Mouse (Mus musculus): ENCODE results near the gene Golph3l. TPM values are rescaled to one million over a fixed set of nuclear protein-coding genes. Genes with fewer than 3 reads are reported as not detected.

Golph3l gene
- polyA plus RNA-seq, 1 experiment from 2014 or later = 41.8 TPM

- 86% methylated on average over 3 of the region's 3 CpGs for WGBS
- no peaks in the 10 kb centered on the region for H3K36me3 ChIP-seq (ENCODE audit: control insufficient read depth, insufficient read depth, low read length)
- H3K4me2 ChIP-seq = no peak overlapping the region
- H3K4me3 ChIP-seq (ENCODE audit: low read depth, low read length) = no peak overlapping the region
- DNase-seq (ENCODE audit: low spot score, missing footprints) = no peak
- no peak overlapping the region for H3K9ac ChIP-seq (ENCODE audit: low read length)
- H3K27me3 ChIP-seq (ENCODE audit: control insufficient read depth, insufficient read depth, low read length) = no peaks in the 10 kb centered on the region
- H3K27ac ChIP-seq (ENCODE audit: low read depth, low read length) = no peak overlapping the region
- ATAC-seq (ENCODE audit: low FRiP score) = no peak
- H3K9me3 ChIP-seq (ENCODE audit: control insufficient read depth, low read length) = no peaks in the 10 kb centered on the region
- no peaks in the 10 kb centered on the region for H3K4me1 ChIP-seq (ENCODE audit: control insufficient read depth, insufficient read depth, low read length)
These were observed 28.0 kb upstream of the Golph3l start for GRCm38 (mm10) chr3:95560738-95561137.

- ATAC-seq (ENCODE audit: low FRiP score) (no peak), DNase-seq (ENCODE audit: low spot score, missing footprints) (no peak)
- no peaks in the 10 kb centered on the region for H3K27me3 ChIP-seq (ENCODE audit: control insufficient read depth, insufficient read depth, low read length)
- no peaks in the 10 kb centered on the region for H3K9me3 ChIP-seq (ENCODE audit: control insufficient read depth, low read length)
- H3K9ac ChIP-seq (ENCODE audit: low read length) = no peak overlapping the region
- no peaks in the 10 kb centered on the region for H3K36me3 ChIP-seq (ENCODE audit: control insufficient read depth, insufficient read depth, low read length)
- no peaks in the 10 kb centered on the region for H3K4me1 ChIP-seq (ENCODE audit: control insufficient read depth, insufficient read depth, low read length)
- H3K4me3 ChIP-seq (ENCODE audit: low read depth, low read length) = no peak overlapping the region
- no peak overlapping the region for H3K27ac ChIP-seq (ENCODE audit: low read depth, low read length)
- no peak overlapping the region for H3K4me2 ChIP-seq
- 79% methylated on average over 2 of the region's 2 CpGs for WGBS
These were observed 26.9 kb upstream of the Golph3l start for GRCm38 (mm10) chr3:95561826-95562225.

GRCm38 (mm10) chr3:95569585-95569984 is 19.1 kb upstream of the Golph3l start:
- 96% methylated on average over 3 of the region's 3 CpGs for WGBS
- DNase-seq (ENCODE audit: low spot score, missing footprints) (no peak), ATAC-seq (ENCODE audit: low FRiP score) (no peak)
- no peaks in the 10 kb centered on the region for H3K27me3 ChIP-seq (ENCODE audit: control insufficient read depth, insufficient read depth, low read length)
- H3K4me2 ChIP-seq = no peak overlapping the region
- H3K27ac ChIP-seq (ENCODE audit: low read depth, low read length) = no peak overlapping the region
- no peaks in the 10 kb centered on the region for H3K9me3 ChIP-seq (ENCODE audit: control insufficient read depth, low read length)
- no peaks in the 10 kb centered on the region for H3K36me3 ChIP-seq (ENCODE audit: control insufficient read depth, insufficient read depth, low read length)
- no peaks in the 10 kb centered on the region for H3K4me1 ChIP-seq (ENCODE audit: control insufficient read depth, insufficient read depth, low read length)
- H3K4me3 ChIP-seq (ENCODE audit: low read depth, low read length) = no peak overlapping the region
- no peak overlapping the region for H3K9ac ChIP-seq (ENCODE audit: low read length)

- Histone ChIP-seq H3K9ac (ENCODE audit: low read length) (peak overlapping the region; percentile 24; the same call in 1 of the 2 replicates), H3K4me3 (ENCODE audit: low read depth, low read length) (peak overlapping the region; percentile 75)
These were observed 755 bp upstream of the Golph3l start for GRCm38 (mm10) chr3:95587754-95588603.

GRCm38 (mm10) chr3:95598734-95599133 is 10.0 kb downstream of the Golph3l start:
- no peak overlapping the region for H3K4me3 ChIP-seq (ENCODE audit: low read depth, low read length)
- ATAC-seq (ENCODE audit: low FRiP score) (no peak), DNase-seq (ENCODE audit: low spot score, missing footprints) (no peak)
- no peaks in the 10 kb centered on the region for H3K4me1 ChIP-seq (ENCODE audit: control insufficient read depth, insufficient read depth, low read length)
- H3K9ac ChIP-seq (ENCODE audit: low read length) = no peak overlapping the region
- H3K9me3 ChIP-seq (ENCODE audit: control insufficient read depth, low read length) = no peaks in the 10 kb centered on the region
- H3K27me3 ChIP-seq (ENCODE audit: control insufficient read depth, insufficient read depth, low read length) = no peaks in the 10 kb centered on the region
- no peak overlapping the region for H3K4me2 ChIP-seq
- H3K27ac ChIP-seq (ENCODE audit: low read depth, low read length) = no peak overlapping the region
- no peaks in the 10 kb centered on the region for H3K36me3 ChIP-seq (ENCODE audit: control insufficient read depth, insufficient read depth, low read length)

More at GRCm38 (mm10) chr3:95587754-95588603, 755 bp upstream of the Golph3l start:
- H3K27ac ChIP-seq (ENCODE audit: low read depth, low read length) = no peak overlapping the region
- peaks cover 2% of the 10 kb centered on the region; the same call in 1 of the 2 replicates for H3K4me1 ChIP-seq (ENCODE audit: control insufficient read depth, insufficient read depth, low read length)
- DNase-seq (ENCODE audit: low spot score, missing footprints) = peak; percentile 83
- H3K36me3 ChIP-seq (ENCODE audit: control insufficient read depth, insufficient read depth, low read length) = no peaks in the 10 kb centered on the region
- H3K4me2 ChIP-seq = peak overlapping the region; percentile 49
- no peaks in the 10 kb centered on the region for H3K27me3 ChIP-seq (ENCODE audit: control insufficient read depth, insufficient read depth, low read length)
- WGBS = 53% methylated on average over 8 of the region's 8 CpGs
- ATAC-seq (ENCODE audit: low FRiP score) = no peak
- H3K9me3 ChIP-seq (ENCODE audit: control insufficient read depth, low read length) = no peaks in the 10 kb centered on the region

- Histone ChIP-seq H3K4me3 (ENCODE audit: low read depth, low read length) (no peak overlapping the region), H3K27me3 (ENCODE audit: control insufficient read depth, insufficient read depth, low read length) (no peaks in the 10 kb centered on the region), H3K9ac (ENCODE audit: low read length) (no peak overlapping the region), H3K36me3 (ENCODE audit: control insufficient read depth, insufficient read depth, low read length) (no peaks in the 10 kb centered on the region), H3K4me1 (ENCODE audit: control insufficient read depth, insufficient read depth, low read length) (no peaks in the 10 kb centered on the region), H3K27ac (ENCODE audit: low read depth, low read length) (no peak overlapping the region), H3K9me3 (ENCODE audit: control insufficient read depth, low read length) (no peaks in the 10 kb centered on the region), H3K4me2 (no peak overlapping the region)
- ATAC-seq (ENCODE audit: low FRiP score) = no peak
- DNase-seq (ENCODE audit: low spot score, missing footprints) = no peak
- 91% methylated on average over 3 of the region's 3 CpGs for WGBS
These were observed 12.6 kb downstream of the Golph3l start for GRCm38 (mm10) chr3:95601287-95601686.

GRCm38 (mm10) chr3:95606096-95606495 is 17.4 kb downstream of the Golph3l start:
- no peaks in the 10 kb centered on the region for H3K27me3 ChIP-seq (ENCODE audit: control insufficient read depth, insufficient read depth, low read length)

GRCm38 (mm10) chr3:95609195-95609594 is 20.5 kb downstream of the Golph3l start:
- 78% methylated on average over 3 of the region's 3 CpGs for WGBS
- no peak for DNase-seq (ENCODE audit: low spot score, missing footprints)
- Histone ChIP-seq H3K27ac (ENCODE audit: low read depth, low read length) (no peak overlapping the region), H3K9me3 (ENCODE audit: control insufficient read depth, low read length) (no peaks in the 10 kb centered on the region), H3K36me3 (ENCODE audit: control insufficient read depth, insufficient read depth, low read length) (0 out of 2 replicates have a peak, but pooled peaks cover 6% of the 10 kb centered on the region), H3K4me3 (ENCODE audit: low read depth, low read length) (no peak overlapping the region), H3K4me2 (no peak overlapping the region), H3K4me1 (ENCODE audit: control insufficient read depth, insufficient read depth, low read length) (no peaks in the 10 kb centered on the region), H3K9ac (ENCODE audit: low read length) (no peak overlapping the region), H3K27me3 (ENCODE audit: control insufficient read depth, insufficient read depth, low read length) (no peaks in the 10 kb centered on the region)
- ATAC-seq (ENCODE audit: low FRiP score) = no peak

More at GRCm38 (mm10) chr3:95606096-95606495, 17.4 kb downstream of the Golph3l start:
- H3K36me3 ChIP-seq (ENCODE audit: control insufficient read depth, insufficient read depth, low read length) = 0 out of 2 replicates have a peak, but pooled peaks cover 6% of the 10 kb centered on the region
- H3K4me2 ChIP-seq = no peak overlapping the region
- H3K27ac ChIP-seq (ENCODE audit: low read depth, low read length) = no peak overlapping the region
- H3K4me3 ChIP-seq (ENCODE audit: low read depth, low read length) = no peak overlapping the region
- no peaks in the 10 kb centered on the region for H3K9me3 ChIP-seq (ENCODE audit: control insufficient read depth, low read length)
- 93% methylated on average over 3 of the region's 3 CpGs for WGBS
- ATAC-seq (ENCODE audit: low FRiP score) = no peak
- no peak for DNase-seq (ENCODE audit: low spot score, missing footprints)
- H3K4me1 ChIP-seq (ENCODE audit: control insufficient read depth, insufficient read depth, low read length) = no peaks in the 10 kb centered on the region
- H3K9ac ChIP-seq (ENCODE audit: low read length) = no peak overlapping the region

- DNase-seq (ENCODE audit: low spot score, missing footprints) (peak; percentile 70), ATAC-seq (ENCODE audit: low FRiP score) (no peak)
- Histone ChIP-seq H3K4me3 (ENCODE audit: low read depth, low read length) (no peak overlapping the region), H3K27ac (ENCODE audit: low read depth, low read length) (no peak overlapping the region), H3K4me1 (ENCODE audit: control insufficient read depth, insufficient read depth, low read length) (no peaks in the 10 kb centered on the region), H3K4me2 (no peak overlapping the region), H3K9me3 (ENCODE audit: control insufficient read depth, low read length) (no peaks in the 10 kb centered on the region), H3K27me3 (ENCODE audit: control insufficient read depth, insufficient read depth, low read length) (no peaks in the 10 kb centered on the region), H3K9ac (ENCODE audit: low read length) (no peak overlapping the region), H3K36me3 (ENCODE audit: control insufficient read depth, insufficient read depth, low read length) (peaks cover 5% of the 10 kb centered on the region; the same call in 1 of the 2 replicates)
- 92% methylated on average over 1 of the region's 1 CpGs for WGBS
These were observed 25.3 kb downstream of the Golph3l start for GRCm38 (mm10) chr3:95613996-95614395.

All from midbrain, embryonic 11.5 days (tissue).